Mouse (Mus musculus) urinary bladder, postnatal 10 days (tissue): ENCODE measurements around the gene Mta2.
"Not testable (repeated sequence)": the region's sequence is repeated elsewhere in the genome, so short reads cannot be mapped to it uniquely, and the experiment has no call there.

Source experiments
- DNase-seq: peaks from one replicate; pipeline ENCODE4 v3.0.0; 2022; ENCODE audit warnings: low spot score

Mta2 gene

DNA sequence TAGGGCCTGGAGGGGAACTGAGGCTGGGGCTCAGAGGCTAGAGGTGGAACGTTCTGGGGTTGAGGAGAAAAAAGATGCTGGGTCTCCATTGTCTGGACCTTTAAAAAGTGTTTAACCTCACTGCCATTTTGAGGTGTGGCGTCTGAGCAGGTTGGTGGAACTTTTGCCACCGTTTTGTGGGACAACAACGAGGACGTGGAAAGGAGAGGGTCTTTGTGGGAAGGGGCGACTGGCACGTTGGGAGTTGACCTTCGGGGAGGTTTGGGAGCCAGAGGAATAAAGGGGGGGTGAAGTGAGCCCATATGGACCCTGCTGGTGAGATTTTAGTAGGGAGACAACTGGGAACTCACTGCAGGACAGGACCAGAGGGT lies 25.7 kb downstream of the Mta2 start:
- no peak for DNase-seq

GRCm38 (mm10) chr19:8967893-8968292 lies 26.2 kb downstream of the Mta2 start:
- no peak for DNase-seq

- not testable (repeated sequence) for DNase-seq
These were observed 30.8 kb downstream of the Mta2 start for GRCm38 (mm10) chr19:8972491-8972890.

GRCm38 (mm10) chr19:8974638-8975037 lies 33.0 kb downstream of the Mta2 start:
- no peak for DNase-seq

DNA sequence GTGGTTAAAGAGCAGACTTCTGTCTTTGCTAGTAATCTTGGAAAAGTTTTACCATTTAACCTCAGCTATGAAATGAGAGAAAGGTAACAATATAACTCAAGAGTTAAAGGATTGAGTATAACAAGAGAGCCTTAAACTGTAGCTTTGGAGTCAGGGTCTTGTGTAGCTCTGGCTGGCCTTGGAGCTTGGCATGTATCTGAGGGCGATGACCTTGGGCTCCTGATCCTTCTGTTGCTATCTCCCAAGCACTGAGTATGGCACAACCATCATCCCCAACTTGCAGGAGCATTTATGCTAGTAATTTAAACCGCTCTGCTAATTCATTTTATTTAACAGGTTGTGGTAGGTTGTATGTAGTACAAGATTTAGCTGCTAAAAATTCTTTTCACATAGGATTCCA lies 33.8 kb downstream of the Mta2 start:
- no peak for DNase-seq

DNA sequence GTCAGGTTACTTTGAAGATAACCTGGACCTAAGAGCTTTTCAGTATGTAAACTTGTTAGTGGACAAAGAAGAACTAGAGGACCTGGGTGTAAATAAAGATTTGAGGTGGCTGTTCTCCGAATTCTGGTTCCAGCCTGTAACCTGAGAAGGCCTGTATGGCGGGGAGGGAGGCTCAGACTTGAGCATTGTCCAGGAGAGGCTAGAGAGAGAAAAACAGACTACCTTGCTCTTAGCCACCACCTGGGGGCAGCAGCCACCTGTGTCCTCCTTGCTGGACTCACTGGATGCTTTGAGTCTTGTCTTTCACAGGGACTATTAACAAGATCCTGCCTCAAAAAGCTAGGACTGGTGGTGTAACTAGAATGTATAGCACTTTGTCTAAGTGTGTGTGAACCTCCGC lies 34.9 kb downstream of the Mta2 start:
- no peak for DNase-seq

GRCm38 (mm10) chr19:8980771-8981170 lies 39.1 kb downstream of the Mta2 start:
- DNase-seq: no peak

DNA sequence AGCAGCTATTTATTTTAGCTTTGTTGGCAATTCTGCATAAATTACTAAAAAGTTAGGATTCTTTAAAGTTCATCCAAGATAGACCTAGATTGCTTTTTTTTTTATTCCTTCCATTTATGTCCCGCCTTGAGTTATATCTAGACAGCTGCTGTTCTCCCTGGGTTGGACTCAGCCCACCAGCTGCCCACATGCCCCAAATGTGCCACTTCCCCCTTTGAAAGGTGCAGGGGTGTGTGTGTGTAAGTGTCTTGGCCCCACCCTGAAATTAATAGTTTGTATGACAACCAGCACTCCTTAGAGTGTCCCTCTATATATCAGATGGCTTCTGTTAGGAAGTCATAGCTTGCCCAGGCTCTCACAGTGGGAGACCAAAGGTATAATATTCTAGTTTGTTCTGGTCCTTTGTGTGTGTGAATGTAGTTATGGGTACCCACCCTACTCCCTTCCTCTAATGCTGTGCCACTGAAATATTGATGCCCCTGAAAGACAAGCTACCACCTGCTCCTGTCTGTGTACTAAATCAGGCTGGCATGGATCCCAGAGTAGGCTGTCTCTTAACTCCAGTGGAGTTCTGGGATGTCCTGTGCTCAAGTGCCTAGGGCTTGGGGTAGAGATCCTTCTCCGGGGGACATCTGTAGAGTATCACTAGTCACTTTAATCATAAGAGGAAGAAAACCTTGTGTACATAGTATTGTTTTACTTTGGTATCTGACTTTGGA lies 39.9 kb downstream of the Mta2 start:
- no peak for DNase-seq

GRCm38 (mm10) chr19:8982303-8983149 lies 40.9 kb downstream of the Mta2 start:
- no peak for DNase-seq

GRCm38 (mm10) chr19:8983150-8983650 lies 41.5 kb downstream of the Mta2 start:
- no peak for DNase-seq

GRCm38 (mm10) chr19:8984255-8984868 lies 42.7 kb downstream of the Mta2 start:
- DNase-seq: no peak

DNA sequence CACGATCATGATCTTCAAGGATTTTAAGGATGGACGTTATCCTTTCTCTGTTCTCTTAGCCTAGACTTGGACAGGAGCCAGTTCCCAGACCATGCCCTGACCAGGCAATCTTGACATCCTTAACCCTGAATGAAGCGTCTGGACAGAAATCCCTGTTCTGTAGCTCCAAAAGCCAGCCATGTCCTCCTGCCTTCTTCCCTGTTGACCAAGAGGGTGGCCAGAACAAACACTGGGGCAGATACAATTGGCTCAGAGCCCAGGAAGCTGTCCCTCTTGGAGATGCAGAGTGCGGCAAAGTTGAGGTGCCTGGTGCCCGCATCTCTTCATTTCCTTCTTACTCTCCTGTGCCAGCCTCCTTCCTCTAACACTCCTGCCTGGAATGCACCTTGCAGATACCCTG lies 44.2 kb downstream of the Mta2 start:
- DNase-seq: no peak

DNA sequence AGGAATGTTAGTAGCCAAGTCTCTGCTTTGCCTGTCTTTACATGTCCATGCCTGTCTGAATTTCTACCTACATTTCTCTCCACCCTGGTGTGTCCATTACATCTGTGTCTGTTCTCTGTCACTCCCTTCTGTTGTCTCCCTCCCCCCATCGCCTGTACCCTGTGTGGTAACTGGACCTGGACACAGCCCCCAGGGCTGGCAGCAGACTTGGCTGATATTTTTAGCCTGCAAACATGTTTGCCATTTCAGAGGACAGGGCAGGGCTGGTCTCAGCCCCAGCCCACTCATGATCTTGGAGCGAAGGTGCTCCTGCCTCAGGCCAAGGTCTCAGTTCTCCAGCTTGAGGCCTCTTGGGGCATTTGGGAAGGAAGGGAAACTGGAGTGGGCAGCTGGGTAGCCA lies 46.1 kb downstream of the Mta2 start:
- DNase-seq: no peak

DNA sequence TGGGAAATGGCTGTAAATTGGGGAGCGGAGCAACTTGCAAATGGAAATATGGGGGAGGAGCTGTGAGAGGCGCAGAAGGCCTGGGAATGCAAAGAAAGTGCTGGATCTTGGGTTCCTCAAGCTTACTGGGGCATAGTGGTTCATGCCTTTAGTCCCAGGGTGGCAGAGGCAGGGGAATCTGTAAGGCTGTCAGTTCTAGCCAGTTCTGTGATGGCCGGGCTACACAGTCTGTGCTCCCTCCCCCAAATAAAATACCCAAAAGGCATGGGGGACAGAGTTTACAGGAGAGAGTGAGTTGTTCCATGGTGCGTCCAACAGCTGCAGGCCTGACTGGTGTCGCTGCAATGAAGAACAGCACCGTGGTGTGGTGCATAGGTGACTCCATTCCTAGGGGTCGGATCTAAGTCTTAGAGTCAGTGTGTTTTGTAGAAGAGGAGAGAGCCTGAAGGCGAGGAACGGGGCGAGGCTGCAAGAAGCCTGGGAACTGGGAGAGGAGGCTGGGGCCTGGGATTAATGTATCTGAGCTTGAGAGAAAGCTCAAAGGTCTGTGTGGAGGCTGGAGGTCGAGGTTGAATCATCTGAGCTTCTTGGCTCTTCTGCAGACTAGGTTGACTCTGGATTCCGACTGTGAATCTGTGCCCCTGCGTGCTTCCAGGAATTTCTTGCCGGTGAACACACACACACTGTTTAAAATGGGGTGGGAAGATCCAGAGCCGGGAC lies 46.8 kb downstream of the Mta2 start:
- DNase-seq: no peak

DNA sequence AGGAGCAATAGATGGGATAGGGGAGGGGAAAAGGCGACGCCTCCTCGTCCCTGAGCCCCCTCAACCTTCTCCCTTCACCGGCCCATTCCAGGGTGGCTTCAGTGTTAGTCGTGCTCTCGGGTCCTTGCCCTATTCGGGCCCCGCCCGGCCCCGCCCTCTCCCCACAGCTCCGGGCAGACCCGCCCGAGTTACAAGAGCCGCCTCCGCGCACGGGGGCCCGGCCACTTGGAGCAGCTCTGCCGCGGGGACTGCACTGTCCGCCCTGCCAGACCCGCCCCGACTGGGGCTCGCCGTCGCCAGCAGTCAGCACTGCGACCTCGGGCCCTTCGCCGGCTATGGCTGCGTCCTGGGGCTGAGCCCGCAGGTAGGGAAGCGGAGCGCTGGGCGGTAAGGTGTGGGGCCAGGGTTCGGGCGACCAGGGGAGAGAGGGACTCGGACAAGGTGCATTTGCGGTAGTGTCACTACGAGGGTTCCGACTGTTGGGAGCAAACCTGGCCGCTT lies 47.4 kb downstream of the Mta2 start, which contains the start of gene Ahnak:
TSS of gene Ahnak (plus strand) at position 219 of the 501 bp plus-strand sequence.
- DNase-seq: no peak

DNA sequence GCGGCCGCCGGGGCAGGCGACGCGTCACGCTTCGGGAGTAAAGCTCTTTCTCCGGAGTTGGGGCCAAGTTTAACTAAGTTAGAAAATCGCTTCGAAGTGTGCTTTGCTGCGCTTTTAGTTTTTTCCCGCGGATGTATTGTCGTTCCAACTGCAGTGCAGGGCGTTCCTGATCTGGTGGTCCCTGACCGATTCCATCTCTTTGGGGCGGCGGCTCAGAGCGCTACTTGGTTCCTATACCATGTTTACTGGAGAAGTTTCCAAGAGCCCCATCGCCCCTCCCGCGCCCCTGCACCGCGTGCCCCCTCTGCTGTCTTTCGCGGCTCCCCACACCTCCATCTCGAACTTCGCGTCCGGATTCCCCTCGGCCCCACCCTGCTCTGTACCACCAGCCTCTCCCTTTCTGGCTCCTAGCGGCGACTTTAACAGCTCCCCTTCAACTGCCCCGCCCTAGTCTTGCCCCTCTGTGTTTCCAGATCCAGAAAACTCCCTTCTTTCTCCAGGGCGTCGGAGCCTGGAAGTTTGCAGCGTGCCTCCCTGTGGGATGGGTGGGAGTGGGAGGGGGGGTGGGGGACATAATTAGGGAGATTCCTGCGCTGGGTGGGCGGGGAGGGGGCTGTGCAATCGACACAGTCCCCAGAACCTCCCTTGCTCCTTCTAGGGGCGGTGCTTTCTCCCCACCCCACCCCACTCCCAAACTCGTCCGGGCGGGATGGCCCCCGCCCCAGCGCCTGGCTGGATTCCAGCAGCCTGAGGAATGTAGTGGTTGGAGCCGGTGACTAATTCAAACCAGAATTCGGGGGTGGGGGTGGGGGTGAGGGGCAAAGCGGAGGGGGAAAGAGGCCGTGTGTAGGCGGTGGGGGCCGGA lies 48.1 kb downstream of the Mta2 start:
- DNase-seq: peak; percentile 86

GRCm38 (mm10) chr19:8990432-8991102 lies 48.9 kb downstream of the Mta2 start:
- no peak for DNase-seq

- no peak for DNase-seq
These were observed 49.7 kb downstream of the Mta2 start for GRCm38 (mm10) chr19:8991245-8991870.

DNA sequence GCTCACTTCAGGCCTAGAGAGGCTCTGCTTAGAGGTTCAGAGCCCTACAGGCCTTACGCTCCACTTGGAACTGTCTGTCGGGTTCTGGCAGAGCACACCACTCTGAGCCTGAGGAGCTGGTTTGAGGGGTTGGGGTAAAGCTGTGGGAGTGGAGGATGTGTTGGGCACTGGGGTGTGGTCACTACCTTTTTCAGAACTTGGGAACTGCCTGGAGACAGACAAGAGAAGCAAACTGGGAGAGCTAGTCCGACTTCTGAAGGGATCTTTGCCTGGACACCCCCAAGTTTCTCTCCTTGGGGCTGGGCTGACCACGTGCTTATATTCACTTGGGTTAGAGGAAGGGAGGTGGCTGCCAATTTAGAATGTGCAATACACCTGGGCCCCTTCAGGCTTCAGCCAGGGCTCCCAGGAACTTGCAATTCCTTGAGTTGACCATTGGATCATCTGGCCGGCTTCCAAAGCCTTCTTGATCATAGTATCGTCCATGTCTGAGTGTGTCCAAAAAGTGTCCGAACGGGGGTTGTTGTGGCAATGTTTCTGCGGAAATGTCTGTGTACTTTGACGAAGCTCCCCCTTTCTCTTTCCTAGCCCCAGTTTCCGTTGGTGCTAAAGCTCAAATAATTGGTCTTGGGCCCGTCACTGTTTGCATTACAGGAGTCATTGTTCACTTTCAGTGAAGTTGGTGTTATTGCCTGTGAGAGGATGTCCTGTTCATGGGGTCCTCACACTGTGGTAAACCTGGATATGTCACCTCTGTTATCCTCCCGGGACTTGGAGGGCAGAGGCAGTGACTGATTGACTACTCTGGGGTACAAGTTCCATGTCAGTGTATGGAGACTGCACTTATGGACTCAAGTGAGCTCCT lies 50.4 kb downstream of the Mta2 start:
- no peak for DNase-seq
